Mouse (Mus musculus): ENCODE results near the gene Asl.

GRCm38 (mm10) chr5:130003229-130003628, 25.8 kb downstream of the Asl start:
- no peak for TF ChIP-seq CTCF (IDR thresholded peaks at IDR 0.05; ENCODE audit: control insufficient read depth, insufficient read depth, insufficient replicate concordance, low read depth, low read length)
- TF ChIP-seq POLR2A (IDR thresholded peaks at IDR 0.05; ENCODE audit: control insufficient read depth, low read depth, low read length) = no peak
